Mouse (Mus musculus) ES-E14 (cell line): ENCODE results near the gene Sipa1l3. TPM values are rescaled to one million over a fixed set of nuclear protein-coding genes. Genes with fewer than 3 reads are reported as not detected.

Experiments
- DNase-seq: peaks from one replicate; pipeline ENCODE4 v3.0.0-alpha.2; 2013; ENCODE audit warnings: low read depth, low spot score
- H3K27ac ChIP-seq: 2 replicates; pipeline ENCODE4 v1.5.1; 2012; ENCODE audit warnings: low read depth, mild to moderate bottlenecking, low read length, moderate library complexity, mixed read lengths; ENCODE audit not compliant: poor library complexity, insufficient read depth, severe bottlenecking
- H3K36me3 ChIP-seq: 2 replicates; pipeline ENCODE4 v1.6.1; 2012; ENCODE audit warnings: mild to moderate bottlenecking, low read length, moderate library complexity, mixed read lengths; ENCODE audit not compliant: control insufficient read depth, poor library complexity, insufficient read depth, severe bottlenecking
- H3K4me1 ChIP-seq, 2 experiments: fragments of 150-350 bp in 1 of 2; sonication (generic) in 1 of 2; 2 replicates each; pipeline ENCODE4 v1.6.1; 2012; ENCODE audit warnings: low read length in 2 of 2, mild to moderate bottlenecking in 1 of 2, mixed read lengths in 1 of 2; ENCODE audit not compliant: control insufficient read depth in 2 of 2, insufficient read depth in 2 of 2, poor library complexity in 1 of 2
- H3K4me3 ChIP-seq, 2 experiments: fragments of 150-350 bp in 1 of 2; sonication (generic) in 1 of 2; 2 replicates each; pipeline ENCODE4 v1.5.1; 2012; ENCODE audit warnings: low read length in 2 of 2, low read depth in 1 of 2, mild to moderate bottlenecking in 1 of 2, mixed read lengths in 1 of 2; ENCODE audit not compliant: insufficient read depth in 1 of 2, poor library complexity in 1 of 2, severe bottlenecking in 1 of 2
- H3K9ac ChIP-seq: 2 replicates; pipeline ENCODE4 v1.6.1; 2012; ENCODE audit warnings: low read depth, mild to moderate bottlenecking, low read length, mixed read lengths; ENCODE audit not compliant: poor library complexity, insufficient read depth, severe bottlenecking
- H3K9me3 ChIP-seq: fragments of 150-350 bp; sonication (generic); 2 replicates; pipeline ENCODE4 v1.6.1; 2012; ENCODE audit warnings: low read depth, mild to moderate bottlenecking, low read length; ENCODE audit not compliant: control insufficient read depth, insufficient read depth
- CHD2 ChIP-seq: IDR thresholded peaks from 2 replicates; pipeline ENCODE4 v1.6.1; 2014; ENCODE audit warnings: mild to moderate bottlenecking, low read depth, low read length, inconsistent platforms
- HCFC1 ChIP-seq: IDR thresholded peaks from 2 replicates; pipeline ENCODE4 v1.6.1; 2012; ENCODE audit warnings: low read length, inconsistent platforms, borderline replicate concordance; ENCODE audit not compliant: insufficient read depth
- MAFK ChIP-seq: IDR thresholded peaks from 2 replicates; pipeline ENCODE4 v1.6.1; 2014; ENCODE audit warnings: mild to moderate bottlenecking, low read depth, low read length, inconsistent platforms; ENCODE audit not compliant: insufficient read depth
- ZC3H11A ChIP-seq: IDR thresholded peaks from 2 replicates; pipeline ENCODE4 v1.6.1; 2012; ENCODE audit warnings: low read depth, mild to moderate bottlenecking, inconsistent platforms, low read length, borderline replicate concordance
- ZNF384 ChIP-seq: IDR thresholded peaks from 2 replicates; pipeline ENCODE4 v1.6.1; 2012; ENCODE audit warnings: low read depth, low read length, inconsistent platforms
- in situ Hi-C, 2 experiments: fragments of 600-800 bp; cut with MboI; formaldehyde crosslinking; loops; one replicate each; pipeline ENCODE4 v1.15.1; 2025; ENCODE audit warnings: low sequenced_read_pairs in 2 of 2, inconsistent platforms in 1 of 2; ENCODE audit not compliant: unreplicated experiment in 2 of 2
- total RNA-seq: library from RNA; depleted of rRNA; stranded (reverse); fragments of 300-350 nt; gene quantifications from 2 replicates; pipeline ENCODE4 v1.2.3, GENCODE M21; 2012

Gene Sipa1l3
- total RNA-seq, 1 experiment: 27.5 TPM

GRCm38 (mm10) chr7:29444527-29444926 lies 73.9 kb downstream of the Sipa1l3 start:
- no peak for DNase-seq
- TF ChIP-seq MAFK: no peak
- no peak for TF ChIP-seq HCFC1
- TF ChIP-seq ZC3H11A: no peak
- TF ChIP-seq ZNF384: no peak
- TF ChIP-seq CHD2: no peak
- Histone ChIP-seq H3K4me1 (peaks cover 5 to 37% of the 10 kb centered on the region in 2 experiments; a peak in 3 of 4 replicates), H3K27ac (no peak overlapping the region), H3K9me3 (no peaks in the 10 kb centered on the region), H3K4me3 (no peak overlapping the region), H3K9ac (no peak overlapping the region; the same call in 1 of the 2 replicates), H3K36me3 (no peaks in the 10 kb centered on the region)
- in situ Hi-C loops: no loop called here

DNA sequence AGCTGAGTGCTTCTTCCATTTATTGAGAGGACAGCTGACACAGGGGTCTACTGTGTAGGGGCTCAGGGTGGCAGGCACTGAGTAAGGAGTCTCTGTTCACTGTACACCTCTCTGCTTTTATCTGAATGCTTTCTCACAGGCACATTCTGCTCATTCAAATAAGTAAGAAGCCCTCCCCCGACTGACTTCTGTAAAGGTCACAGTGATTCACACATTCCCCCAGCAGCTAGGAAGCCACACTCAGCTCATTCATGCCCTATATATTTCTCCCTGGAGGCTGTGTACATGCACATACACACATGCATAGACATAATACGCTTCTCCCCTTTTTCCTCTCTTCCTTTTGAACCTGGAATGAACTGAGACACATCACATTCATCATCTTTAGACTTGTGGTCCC lies 74.4 kb downstream of the Sipa1l3 start:
- DNase-seq: no peak
- no peaks in the 10 kb centered on the region for H3K36me3 ChIP-seq
- H3K27ac ChIP-seq: no peak overlapping the region
- no peak overlapping the region for H3K4me3 ChIP-seq
- in situ Hi-C loops: no loop called here
- H3K4me1 ChIP-seq: peaks cover 5 to 40% of the 10 kb centered on the region in 2 experiments; a peak in 3 of 4 replicates
- TF ChIP-seq HCFC1: no peak
- no peak for TF ChIP-seq ZC3H11A
- TF ChIP-seq ZNF384: no peak
- no peak for TF ChIP-seq MAFK
- TF ChIP-seq CHD2: no peak
- no peak overlapping the region for H3K9ac ChIP-seq
- H3K9me3 ChIP-seq: no peaks in the 10 kb centered on the region

- Histone ChIP-seq H3K4me1 (peaks cover 5 to 32% of the 10 kb centered on the region in 2 experiments; a peak in 3 of 4 replicates), H3K4me3 (no peak overlapping the region)
- in situ Hi-C loops: no loop called here
These were observed 76.6 kb downstream of the Sipa1l3 start for GRCm38 (mm10) chr7:29441793-29442192.

DNA sequence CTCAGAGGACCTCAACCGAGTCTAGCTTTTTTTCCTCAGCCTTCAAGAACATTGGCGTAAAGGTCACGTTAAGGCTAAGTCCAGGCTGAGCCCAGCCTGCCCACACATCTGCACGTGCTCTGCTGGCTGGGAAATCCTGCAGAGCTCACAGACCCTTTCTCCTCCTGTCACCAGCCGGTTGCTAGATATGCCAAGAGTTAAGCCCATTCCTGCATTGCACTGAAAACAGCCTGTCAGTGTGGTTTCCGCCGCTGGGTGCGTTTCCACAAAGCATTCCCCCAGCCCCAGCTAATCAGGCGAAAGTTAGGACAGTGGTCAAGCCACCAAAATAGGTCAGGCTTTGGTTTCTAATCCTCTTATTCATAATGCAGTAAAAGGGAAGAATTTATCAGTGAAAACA lies 77.3 kb downstream of the Sipa1l3 start:
- H3K4me1 ChIP-seq: peaks cover 8 to 26% of the 10 kb centered on the region in 2 experiments; a peak in 3 of 4 replicates
- TF ChIP-seq CHD2 (no peak), HCFC1 (no peak), ZNF384 (no peak), MAFK (no peak), ZC3H11A (no peak)
- H3K36me3 ChIP-seq: no peaks in the 10 kb centered on the region
- H3K27ac ChIP-seq: no peak overlapping the region
- H3K9ac ChIP-seq: no peak overlapping the region
- DNase-seq: no peak
- H3K9me3 ChIP-seq: no peaks in the 10 kb centered on the region
- H3K4me3 ChIP-seq: no peak overlapping the region
- in situ Hi-C loops: no loop called here

More at GRCm38 (mm10) chr7:29441793-29442192, 76.6 kb downstream of the Sipa1l3 start:
- TF ChIP-seq ZC3H11A: no peak
- no peak for TF ChIP-seq ZNF384
- no peak for TF ChIP-seq HCFC1
- no peak for TF ChIP-seq CHD2
- TF ChIP-seq MAFK: no peak
- Histone ChIP-seq H3K27ac (no peak overlapping the region), H3K9me3 (no peaks in the 10 kb centered on the region), H3K9ac (no peak overlapping the region), H3K36me3 (no peaks in the 10 kb centered on the region)
- no peak for DNase-seq

DNA sequence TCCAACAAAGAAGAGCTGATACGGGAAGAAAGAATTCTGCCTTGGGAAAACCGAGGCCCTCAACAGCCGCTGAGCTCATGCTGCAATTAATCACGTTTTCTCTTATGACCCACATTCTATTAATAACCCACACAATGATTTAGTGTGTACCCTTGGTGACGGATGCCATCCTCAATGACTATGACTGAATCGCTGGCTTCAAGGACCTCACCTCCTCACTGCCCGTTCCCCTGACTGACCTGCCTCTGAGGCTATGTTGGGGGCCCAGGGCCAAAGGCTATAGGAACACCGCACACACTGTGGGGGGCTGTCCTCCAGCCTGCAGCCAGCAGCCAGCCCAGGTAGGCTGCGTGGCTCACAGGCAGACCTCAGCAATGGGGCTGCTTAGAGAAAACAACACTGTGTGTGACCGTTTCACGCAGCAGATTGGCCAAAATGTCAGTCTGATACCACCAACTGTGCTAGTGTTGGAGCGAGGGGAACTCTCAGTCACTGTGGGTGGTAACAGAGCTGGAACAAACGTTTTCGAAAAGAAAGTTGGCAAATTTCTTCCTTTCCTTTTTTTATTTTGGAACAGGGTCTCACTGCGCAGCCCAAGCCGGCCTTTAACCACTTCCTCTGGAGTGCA lies 79.7 kb downstream of the Sipa1l3 start:
- DNase-seq: no peak
- Histone ChIP-seq H3K4me1 (peaks cover 4 to 16% of the 10 kb centered on the region in 2 experiments; a peak in 2 of 4 replicates), H3K4me3 (no peak overlapping the region), H3K9me3 (no peaks in the 10 kb centered on the region), H3K36me3 (no peaks in the 10 kb centered on the region), H3K27ac (no peak overlapping the region), H3K9ac (no peak overlapping the region)
- TF ChIP-seq ZC3H11A (no peak), CHD2 (no peak), MAFK (no peak), HCFC1 (no peak), ZNF384 (no peak)
- in situ Hi-C loops: no loop called here
